Mouse (Mus musculus) left cerebral cortex, adult 11 months (tissue): ENCODE data around the gene Atmin.
A peak's percentile ranks its signal among the peaks of the same experiment; 100 is the strongest.

ENCODE experiments used
- DNase-seq: peaks from one replicate; pipeline ENCODE4 v3.0.0; 2022; ENCODE audit warnings: low spot score

The Atmin gene

DNA sequence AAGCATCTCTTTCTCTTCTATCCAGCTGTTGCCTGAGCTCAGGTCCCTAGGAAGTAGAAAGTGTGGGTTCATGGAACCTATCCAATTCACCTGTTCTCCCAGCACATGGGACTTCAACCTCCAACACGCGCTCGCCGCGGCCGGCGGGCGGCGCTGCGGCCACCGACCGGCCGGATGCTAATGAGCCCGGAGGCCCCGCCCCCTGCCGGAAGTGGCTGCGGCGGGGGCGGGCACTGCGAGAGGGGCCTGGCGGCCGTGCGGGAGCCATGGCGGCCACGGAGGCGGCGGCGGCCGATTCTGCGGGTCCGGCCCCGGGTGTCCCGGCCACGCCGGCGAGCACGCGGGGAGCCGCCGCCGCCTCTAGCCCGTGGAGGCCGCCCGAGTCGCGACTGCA lies at the start of gene Atmin:
Atmin (plus strand) TSS at position 233 of the 394 bp plus-strand sequence.
- peak; percentile 70 for DNase-seq

GRCm38 (mm10) chr8:116893938-116894337 lies 49.3 kb upstream of the Atmin start:
- DNase-seq: no peak

DNA sequence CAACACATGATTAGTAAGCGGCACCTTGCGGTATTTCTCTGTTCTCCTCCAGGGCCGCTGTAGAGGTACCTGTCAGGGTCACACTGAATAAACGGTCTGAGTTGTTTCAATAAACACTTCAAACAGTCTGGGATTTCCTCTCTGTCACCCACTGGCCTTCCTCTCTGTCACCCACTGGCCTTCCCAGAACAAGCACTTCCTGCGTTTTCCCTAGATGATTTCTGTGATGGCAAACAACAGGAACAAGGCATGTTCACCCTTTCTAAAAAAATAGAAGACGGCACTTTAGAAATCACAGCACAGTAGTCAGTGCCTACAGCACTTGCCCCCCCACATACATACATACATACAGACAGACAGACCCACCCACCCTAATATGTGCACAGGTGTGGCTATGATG lies 47.7 kb upstream of the Atmin start:
- no peak for DNase-seq

DNA sequence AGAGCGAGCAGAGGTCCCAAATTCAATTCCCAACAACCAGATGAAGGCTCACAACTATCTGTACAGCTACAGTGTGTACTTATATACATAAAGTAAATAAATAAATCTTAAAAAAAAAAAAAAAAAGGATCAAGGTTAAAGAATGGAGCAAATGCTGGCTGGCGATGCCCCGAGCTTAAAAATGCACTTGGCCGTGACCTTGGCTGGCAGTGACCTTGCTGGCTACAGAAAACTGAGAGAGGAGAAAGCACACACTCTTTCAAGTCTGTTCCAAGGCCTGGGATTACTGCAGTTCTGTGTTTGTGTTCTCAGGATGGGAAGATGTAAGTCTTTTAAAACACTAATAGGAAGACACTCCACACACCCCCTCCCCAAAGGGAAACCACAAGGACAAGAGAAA lies 38.5 kb upstream of the Atmin start:
- DNase-seq: no peak

DNA sequence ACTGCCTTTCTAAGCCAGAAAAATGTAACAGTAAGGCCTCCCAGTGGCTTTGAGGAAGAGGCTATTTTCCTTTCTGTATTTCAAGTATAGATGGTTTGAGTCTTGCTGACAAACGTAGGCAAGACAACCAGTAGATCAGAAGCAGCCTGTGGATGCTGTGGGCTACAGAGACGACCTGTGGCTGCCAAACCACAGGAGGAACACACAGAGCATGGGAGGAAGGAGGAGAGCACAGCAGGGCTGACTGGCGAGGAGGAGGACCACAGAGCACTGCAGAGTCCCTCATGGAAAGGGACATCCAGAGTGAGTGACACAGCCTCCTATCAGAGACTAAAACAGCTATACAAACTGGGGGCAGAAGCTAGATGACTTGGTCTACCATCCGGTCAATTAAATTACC lies 37.9 kb upstream of the Atmin start:
- no peak for DNase-seq

DNA sequence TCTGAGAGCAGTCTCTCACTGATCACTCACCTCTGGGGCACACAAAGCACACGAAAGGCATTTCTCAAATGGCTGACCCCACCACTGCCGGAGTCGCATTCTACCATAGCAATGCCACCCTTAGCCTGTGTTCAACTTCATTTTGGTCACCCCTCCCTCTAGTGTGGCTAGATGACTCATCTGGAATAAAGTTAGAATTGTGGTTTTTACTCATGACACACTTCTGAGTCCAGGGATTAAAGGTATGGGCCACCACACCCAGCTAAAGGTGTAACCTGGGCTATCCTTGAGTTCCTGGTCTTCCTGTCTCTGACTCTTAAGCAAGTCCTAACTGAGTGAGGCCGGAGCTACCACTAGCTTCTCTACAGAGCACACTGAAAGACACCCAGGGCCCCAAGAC lies 37.4 kb upstream of the Atmin start:
- DNase-seq: no peak

DNA sequence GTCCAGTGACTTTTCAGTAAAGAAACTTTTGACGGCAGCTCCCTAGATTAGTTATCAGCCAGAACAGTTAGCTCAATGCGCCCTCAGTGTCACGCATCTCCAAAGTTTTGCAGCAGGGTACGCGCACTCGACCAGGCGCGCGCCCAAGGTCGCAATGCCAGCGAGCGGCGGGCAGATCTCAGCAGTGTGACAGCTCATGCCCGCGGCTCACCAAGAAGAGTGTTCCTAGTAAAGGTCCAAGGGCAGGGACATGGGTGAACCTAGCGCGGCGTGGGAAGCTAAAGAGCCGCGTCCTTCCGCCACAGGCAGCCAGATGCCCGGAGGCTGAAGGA lies 22.2 kb upstream of the Atmin start:
- no peak for DNase-seq

GRCm38 (mm10) chr8:116921337-116922059 lies 21.7 kb upstream of the Atmin start, which contains the start of the genes Cmc2 and Cenpn:
TSS of gene Cmc2 (minus strand) at chr8:116921455.
TSS of gene Cenpn (plus strand) at chr8:116921730.
- DNase-seq: peak; percentile 87

DNA sequence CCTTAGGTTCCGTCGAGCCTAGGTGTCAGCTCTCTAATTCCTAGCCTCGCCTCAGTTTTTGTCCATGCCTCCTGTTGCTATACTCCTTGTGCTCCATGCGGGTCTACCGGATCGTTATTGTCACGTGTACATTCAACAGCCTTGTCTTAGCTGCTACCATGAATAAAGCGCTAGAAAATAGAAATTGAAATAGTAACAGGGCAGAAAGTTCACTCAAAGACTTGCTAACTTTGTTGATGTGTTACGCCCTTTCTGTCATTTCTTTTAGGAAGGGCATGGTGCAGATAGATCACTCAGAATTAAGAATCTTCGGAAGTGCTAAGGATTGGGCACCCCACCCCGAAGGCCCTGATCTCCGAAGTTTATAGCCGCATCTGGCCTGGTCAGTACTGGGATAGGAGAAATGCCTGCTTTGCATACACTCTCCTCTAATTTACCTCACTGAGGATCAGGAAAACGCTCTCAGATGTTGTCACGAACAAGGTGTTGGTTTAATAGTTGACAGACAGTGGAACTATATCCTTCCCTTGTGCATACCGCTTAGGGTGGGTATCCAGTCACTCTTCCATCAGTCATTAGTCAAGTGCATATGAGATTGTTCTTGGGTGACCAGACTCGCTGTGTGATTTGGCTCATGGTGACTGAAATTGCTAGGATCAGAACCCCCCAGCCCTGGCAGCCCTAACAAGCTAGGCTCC lies 21.0 kb upstream of the Atmin start:
- DNase-seq: no peak

- DNase-seq: no peak
Measured at GRCm38 (mm10) chr8:116923526-116923925, 19.7 kb upstream of the Atmin start.

DNA sequence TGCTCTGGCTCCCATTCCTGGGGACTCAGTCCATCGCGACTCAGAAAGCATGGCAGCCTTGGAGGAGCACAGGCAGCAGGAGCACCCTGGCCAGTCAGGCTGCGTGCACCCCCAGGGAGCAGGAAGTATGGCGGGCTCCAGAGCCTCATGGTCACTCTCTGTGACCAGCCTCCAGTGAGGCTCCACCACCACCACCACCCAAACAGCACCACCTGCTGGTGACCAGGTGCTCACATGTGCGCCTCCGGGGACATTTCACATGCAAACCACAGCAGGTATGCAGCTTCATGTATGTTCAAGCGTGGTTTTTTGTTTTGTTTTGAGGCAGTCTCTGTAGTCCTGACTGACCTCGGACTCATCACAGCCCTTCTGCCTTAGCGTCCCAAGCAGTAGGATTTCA lies 15.3 kb upstream of the Atmin start:
- no peak for DNase-seq

DNA sequence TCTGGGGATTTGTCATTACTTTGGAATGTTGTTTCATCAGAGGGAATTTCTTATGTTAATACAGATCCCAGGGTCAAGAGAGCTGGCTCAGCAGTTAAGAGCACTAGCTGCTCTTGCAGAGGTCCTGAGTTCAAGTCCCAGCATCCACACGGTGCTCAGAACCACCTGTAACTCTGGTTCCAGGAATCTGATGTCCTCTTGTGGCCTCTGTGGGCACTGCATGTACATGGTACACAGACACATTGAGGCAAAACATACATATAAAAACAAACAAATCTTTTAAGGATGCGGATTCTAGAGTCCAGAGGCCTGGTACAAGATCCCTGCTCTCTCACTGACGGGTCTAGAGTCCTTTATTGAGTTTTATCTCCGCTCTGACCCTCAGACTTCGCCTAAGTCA lies 14.6 kb upstream of the Atmin start:
- no peak for DNase-seq

DNA sequence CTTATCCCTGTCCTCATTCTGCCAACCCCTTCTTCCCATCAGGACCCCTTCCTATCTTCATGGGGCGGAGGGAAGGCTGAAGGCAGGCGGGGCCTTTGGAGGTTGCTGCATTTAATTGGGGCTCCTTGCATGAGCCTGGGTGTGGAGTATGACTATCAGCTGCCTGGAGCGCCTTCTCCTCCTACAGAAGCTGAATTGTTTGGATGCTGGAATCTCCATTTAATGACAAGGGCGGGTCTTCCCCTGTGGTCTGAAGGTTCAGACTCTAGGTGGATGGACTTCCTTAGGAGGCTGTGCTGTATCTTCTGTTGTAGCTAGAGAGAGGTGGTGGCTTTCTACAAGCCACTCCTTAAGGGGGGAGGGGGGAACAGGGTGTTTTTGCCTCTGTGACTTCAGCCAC lies 8.2 kb upstream of the Atmin start:
- no peak for DNase-seq

DNA sequence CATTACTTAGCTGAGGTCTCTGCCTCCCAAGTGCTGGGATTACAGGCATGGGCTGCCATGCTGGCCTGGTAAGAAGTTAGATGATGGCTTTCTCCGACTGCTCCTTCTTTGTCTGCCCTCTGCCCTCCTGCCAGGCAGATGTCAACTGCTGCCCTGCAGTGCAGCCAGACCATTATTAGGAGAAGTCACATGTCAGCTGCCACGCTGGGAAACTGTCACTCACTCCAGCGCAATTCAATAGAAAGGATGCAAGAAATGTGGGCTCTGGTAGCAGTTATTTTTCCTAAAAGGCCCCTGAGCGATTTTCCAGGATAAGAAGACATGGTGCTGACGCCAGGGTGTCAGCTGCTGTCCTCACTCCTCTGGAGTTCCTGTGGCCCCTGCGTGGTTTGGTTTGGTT lies 7.7 kb upstream of the Atmin start:
- no peak for DNase-seq

- DNase-seq: no peak
Measured at GRCm38 (mm10) chr8:116942284-116943058, 722 bp upstream of the Atmin start.

DNA sequence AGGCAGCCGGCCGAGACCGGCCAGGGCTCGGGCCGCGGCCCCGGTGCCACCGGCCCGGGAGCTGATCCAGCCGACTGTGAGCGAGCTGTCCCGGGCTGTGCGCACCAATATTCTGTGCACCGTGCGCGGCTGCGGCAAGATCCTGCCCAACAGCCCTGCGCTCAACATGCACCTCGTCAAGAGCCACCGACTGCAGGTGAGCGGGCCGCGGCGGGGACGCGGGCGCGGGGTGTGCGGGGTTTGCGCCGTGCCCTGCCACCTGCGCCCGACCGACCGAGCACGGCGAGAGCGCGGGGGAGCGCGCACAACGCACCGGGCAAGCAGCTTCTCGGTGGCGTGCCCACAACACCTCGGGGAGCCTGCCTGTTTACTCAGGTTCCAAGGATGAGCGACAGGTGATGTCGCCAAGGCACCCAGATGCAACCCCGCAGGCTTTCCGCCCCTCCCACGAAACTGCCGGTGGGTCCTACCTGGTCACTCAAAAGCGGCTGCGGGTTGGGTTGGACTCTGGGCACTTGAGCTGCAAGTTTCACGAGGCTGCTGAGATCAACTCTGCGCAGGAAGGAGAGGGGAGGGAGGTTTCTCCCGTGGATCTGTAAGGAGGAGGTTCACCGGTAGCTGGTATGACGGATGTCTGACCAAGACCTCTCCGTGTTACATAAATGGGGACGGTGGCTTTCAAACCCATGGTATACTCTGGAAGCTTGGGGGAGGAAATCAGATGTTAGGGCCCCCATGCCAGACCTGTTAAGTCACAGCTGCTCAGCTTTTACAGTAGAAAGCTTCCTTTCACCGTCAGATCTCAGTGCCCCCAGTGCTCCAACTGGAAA lies 577 bp downstream of the Atmin start:
- DNase-seq: no peak

DNA sequence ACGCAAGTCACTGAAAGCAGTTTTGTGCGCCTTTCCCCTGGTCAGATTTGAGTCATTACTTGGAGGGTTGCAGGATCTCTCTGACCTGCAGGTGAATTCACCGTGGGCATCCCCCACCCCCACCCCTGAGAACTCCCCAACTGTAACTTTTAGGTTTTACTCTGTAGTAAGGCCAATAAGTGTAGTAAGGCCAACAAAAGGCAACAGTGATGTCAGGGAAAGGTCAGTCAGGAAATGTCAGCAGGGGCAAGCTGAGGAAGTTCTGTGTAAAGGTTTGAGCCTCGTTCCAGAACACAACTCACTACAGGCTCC lies 1.1 kb downstream of the Atmin start:
- no peak for DNase-seq

DNA sequence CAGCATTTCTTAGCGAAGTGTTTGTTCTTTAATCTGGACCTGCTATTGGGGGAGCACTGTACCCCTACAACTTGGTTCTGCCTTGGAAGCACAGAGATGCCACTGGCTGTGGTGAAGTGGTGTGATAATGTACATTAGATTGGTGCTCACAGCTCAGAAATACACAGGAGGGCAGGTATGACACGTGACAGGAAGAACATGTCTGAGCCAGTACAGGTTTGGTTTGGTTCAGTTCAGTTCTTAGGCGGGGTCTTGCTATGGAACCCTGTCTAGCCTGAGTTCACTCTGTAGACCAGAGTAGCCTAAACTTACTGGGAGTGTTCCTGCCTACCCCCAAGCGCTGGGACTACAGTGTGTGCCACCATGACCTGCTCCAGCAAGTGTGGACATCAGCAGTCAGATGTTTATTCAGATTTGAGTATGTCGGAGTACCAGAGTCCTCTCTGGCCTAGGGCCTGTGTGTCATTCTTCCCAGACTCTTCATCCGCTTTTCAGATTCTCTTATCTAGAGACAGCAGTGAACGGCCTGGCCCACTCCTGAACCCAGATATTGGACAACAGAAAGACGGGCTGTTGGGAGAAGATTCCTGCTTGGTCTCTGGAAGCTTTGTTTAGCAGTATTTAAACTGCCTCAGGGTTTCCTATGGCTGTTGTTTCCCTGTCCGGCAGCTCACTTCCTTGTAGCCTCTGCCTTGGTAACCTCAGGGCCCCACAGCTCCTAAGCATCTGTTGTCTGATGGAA lies 2.1 kb downstream of the Atmin start:
- DNase-seq: no peak

GRCm38 (mm10) chr8:116946268-116946838 lies 3.2 kb downstream of the Atmin start:
- DNase-seq: no peak

DNA sequence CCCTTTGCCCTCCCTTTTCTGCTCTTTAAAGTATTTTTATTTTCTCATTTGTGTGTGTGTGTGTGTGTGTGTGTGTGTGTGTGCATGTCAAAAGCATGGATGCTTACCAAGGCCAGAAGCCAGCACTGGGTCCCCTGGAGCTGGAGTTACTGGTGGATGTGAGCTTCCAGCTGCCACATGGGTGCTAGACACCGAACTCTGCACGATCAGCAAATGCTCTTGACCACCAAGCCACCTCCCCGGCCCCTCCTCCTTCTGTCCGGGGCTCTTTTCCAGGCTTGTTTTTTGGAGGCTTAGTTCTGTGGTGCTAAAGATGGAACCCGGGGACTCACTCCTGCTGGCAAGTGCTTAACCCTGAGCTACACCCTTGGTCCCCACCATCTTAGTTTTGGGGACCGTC lies 3.7 kb downstream of the Atmin start:
- no peak for DNase-seq

DNA sequence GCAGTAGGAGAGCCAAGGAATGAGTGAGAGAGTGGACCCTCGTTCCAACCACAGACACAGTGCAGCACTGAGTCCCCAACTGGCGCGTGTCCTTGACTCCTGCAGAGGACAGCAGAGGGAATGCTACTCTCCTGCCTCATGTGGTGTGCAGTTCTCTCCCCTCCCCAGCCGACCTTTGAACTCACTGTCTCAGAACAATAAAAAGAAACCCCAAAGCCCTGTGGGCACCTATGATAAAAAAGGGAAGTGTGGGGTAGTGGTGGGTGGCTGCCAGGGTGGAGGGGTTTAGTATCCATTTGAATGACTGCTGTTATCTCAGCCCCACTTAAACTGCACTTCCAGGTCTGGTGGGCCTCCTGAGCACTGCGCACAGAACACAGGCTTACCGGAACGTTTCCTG lies 4.4 kb downstream of the Atmin start:
- DNase-seq: no peak
